Mouse (Mus musculus): ENCODE measurements around the gene Cacng6.

The Cacng6 gene

DNA sequence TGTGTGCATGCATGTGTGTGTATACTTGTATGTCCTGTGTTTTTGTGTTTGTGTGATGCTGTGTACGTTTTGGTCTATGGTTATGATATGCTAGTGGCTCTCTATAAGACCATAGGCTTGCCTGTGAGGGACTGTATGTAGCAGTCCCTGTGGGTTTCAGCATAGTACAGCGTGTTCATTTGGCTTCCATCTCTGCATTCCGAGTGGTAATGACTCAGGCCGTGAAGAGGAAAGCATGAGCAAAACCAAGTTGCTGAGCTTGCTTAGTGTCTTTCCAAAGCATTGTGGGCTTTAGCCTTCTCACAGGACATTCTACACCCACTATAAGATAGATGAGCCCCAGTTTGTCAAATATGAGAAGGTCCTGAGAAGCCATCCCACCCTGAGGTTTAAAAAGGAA is 39.3 kb downstream of the Cacng6 start:
- no peak for DNase-seq (ENCODE audit: low spot score)

DNA sequence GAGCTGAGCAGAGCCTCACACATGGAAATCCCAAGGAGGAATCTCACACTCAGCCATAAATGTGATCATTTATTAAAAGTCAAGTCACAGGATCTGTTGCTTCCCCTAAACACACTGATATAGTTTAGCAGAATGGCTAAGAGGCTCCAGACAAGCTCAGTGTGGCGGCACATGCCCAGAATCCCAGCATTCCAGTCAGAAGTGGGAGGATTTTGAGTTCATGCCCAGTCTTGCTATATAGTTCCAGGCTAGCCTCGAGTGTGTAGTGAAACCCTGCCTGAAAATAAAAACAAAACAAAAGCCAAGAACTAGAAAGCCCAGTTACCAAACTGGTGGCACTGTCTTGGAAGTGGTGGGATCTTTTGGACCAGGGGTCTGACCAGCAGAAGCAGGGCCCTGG is 44.6 kb downstream of the Cacng6 start:
- no peak for DNase-seq (ENCODE audit: low spot score)

GRCm38 (mm10) chr7:3472774-3473173 is 48.8 kb downstream of the Cacng6 start:
- DNase-seq (ENCODE audit: low spot score), result no peak

DNA sequence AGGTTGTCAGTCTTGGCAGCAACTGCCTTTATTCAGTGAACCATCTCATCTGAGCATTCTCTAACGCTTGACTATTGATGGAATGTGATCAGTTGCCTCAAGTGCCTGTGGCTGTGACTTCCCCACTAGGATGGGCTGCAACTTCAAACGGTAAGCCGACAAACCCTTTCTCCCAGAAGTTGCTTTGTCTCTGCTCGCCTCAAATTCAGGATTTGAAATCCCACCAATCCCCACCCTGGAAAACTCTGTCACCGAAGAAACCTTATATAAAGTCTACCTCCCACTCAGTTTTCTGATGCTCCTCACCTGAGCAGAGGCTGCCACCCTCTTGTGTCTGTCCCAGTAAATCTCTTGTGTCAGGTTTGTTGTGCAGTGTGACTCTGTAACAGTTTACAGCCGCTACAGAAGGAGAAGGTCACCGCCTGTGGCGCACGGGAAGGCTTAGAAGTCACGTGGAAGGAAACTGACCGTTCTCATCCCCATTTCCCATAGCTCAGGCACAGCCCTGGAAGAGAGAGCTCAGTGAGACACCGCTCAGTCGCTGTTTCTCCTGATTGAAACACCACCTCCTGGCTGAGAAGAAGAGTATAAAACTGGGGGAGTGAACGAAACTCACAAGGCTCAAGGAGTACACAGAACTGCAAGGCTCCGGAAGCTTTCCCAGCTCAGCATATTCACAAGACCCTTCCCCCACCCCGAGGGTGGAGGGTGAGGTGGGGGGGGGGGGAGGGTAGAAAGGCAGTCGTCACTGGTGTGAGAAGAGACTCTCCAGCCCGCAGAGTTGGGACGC is 50.5 kb downstream of the Cacng6 start:
- DNase-seq (ENCODE audit: low spot score), result no peak

- DNase-seq (ENCODE audit: low spot score), result no peak
Measured at GRCm38 (mm10) chr7:3476728-3477127, 52.7 kb downstream of the Cacng6 start.

GRCm38 (mm10) chr7:3481948-3482608 is 58.1 kb downstream of the Cacng6 start:
- no peak for DNase-seq (ENCODE audit: low spot score)
